Mouse (Mus musculus): ENCODE results near the gene Narf. TPM values are rescaled to one million over a fixed set of nuclear protein-coding genes. Genes with fewer than 3 reads are reported as not detected.

The Narf gene
- total and polyA plus RNA-seq, 2 experiments: 39.5 to 44.3 TPM

DNA sequence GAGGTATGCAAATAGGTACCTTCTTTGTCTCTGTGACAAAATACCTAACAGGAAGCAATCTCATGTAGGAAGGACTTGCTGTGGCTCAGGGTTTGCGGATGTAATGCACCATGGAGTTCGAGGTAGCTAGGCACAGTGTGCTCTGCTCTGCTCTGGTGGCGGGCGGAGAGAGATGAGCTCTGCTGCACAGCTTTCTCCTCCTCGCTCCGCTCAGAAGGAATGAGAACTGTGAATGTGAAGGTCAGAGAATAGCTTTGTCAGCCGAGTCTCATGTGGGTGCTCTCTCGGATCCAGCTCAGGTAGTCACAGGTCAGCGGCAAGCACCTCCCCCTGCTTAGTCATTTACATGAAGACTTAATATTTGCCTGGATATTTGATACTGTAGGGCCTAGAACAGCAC is 63.2 kb downstream of the Narf start:
- Histone ChIP-seq H3K4me3 (ENCODE audit: insufficient read depth, low read depth, low read length) (no peak overlapping the region), H3K4me1 (ENCODE audit: control insufficient read depth, insufficient read depth, low read length) (no peaks in the 10 kb centered on the region), H3K27ac (replicated peaks; ENCODE audit: insufficient read depth, low read depth, low read length) (no peak overlapping the region), H3K27me3 (ENCODE audit: control insufficient read depth, insufficient read depth, low read length) (no peaks in the 10 kb centered on the region), H3K79me2 (ENCODE audit: control insufficient read depth, insufficient read depth, low read length) (no peaks in the 10 kb centered on the region), H3K36me3 (ENCODE audit: control insufficient read depth, insufficient read depth, low read length) (peaks cover 48% of the 10 kb centered on the region), H3K9ac (ENCODE audit: low read depth, low read length) (no peak overlapping the region)
- 93% methylated on average over 9 of the region's 9 CpGs for whole genome bisulfite sequencing
- TF ChIP-seq CTCF (IDR thresholded peaks at IDR 0.05; ENCODE audit: low read depth, low read length) (no peak), POLR2A (IDR thresholded peaks at IDR 0.05; ENCODE audit: extremely low read depth, insufficient read depth, low read length) (no peak)
- DNase-seq (ENCODE audit: extremely low read depth, low read depth, low spot score): no peak

DNA sequence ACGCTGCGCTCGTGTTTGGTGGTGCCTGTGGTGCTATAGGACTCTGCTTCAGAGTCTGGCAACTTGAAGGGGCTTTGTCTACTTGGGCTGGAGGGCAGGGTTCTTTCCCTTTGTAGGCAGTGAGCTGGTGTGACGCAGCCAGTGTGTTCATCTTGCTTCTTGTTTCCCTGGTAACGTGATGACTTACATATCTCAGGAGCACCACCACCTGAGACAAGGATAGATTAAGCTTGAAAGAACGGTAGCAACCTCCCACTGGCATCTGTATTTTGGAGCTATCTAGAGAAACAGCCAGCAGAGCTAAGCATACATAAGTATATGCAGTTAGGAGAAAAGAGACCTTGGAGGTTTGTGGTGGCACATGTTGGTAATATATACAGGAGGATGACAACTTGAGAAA is 68.3 kb downstream of the Narf start:
- no peak overlapping the region for H3K9ac ChIP-seq (ENCODE audit: low read depth, low read length)
- DNase-seq (ENCODE audit: extremely low read depth, low read depth, low spot score): no peak
- no peaks in the 10 kb centered on the region for H3K4me1 ChIP-seq (ENCODE audit: control insufficient read depth, insufficient read depth, low read length)
- WGBS: 97% methylated on average over 6 of the region's 6 CpGs
- H3K27ac ChIP-seq (replicated peaks; ENCODE audit: insufficient read depth, low read depth, low read length): no peak overlapping the region
- peaks cover 58% of the 10 kb centered on the region for H3K36me3 ChIP-seq (ENCODE audit: control insufficient read depth, insufficient read depth, low read length)
- TF ChIP-seq CTCF (IDR thresholded peaks at IDR 0.05; ENCODE audit: low read depth, low read length) (no peak), POLR2A (IDR thresholded peaks at IDR 0.05; ENCODE audit: extremely low read depth, insufficient read depth, low read length) (no peak)
- H3K4me3 ChIP-seq (ENCODE audit: insufficient read depth, low read depth, low read length): no peak overlapping the region
- no peaks in the 10 kb centered on the region for H3K27me3 ChIP-seq (ENCODE audit: control insufficient read depth, insufficient read depth, low read length)
- H3K79me2 ChIP-seq (ENCODE audit: control insufficient read depth, insufficient read depth, low read length): no peaks in the 10 kb centered on the region

Other genes starting within 250 kb of the Narf start
- gene Csnk1d, start 245.9 kb upstream of the Narf start, total RNA-seq (2014; rRNA removed): 28.3 and 31.8 TPM in 2 replicates
- 34.2 and 36.4 TPM in 2 replicates for gene Csnk1d, start 245.9 kb upstream of the Narf start, polyA plus RNA-seq (2012; rRNA removed)
- gene Cd7, start 197.8 kb upstream of the Narf start, total RNA-seq (2014; rRNA removed): 0.20 and 0.55 TPM in 2 replicates
- gene Cd7, start 197.8 kb upstream of the Narf start, polyA plus RNA-seq (2012; rRNA removed): 1.5 and 3.4 TPM in 2 replicates
- gene Sectm1b, start 173.7 kb upstream of the Narf start, total RNA-seq (2014; rRNA removed): not detected in 2 replicates
- 0.11 and 0.18 TPM in 2 replicates for gene Sectm1b, start 173.7 kb upstream of the Narf start, polyA plus RNA-seq (2012; rRNA removed)
- 0.55 and 0.67 TPM in 2 replicates for gene Sectm1a, start 156.0 kb upstream of the Narf start, total RNA-seq (2014; rRNA removed)
- gene Sectm1a, start 156.0 kb upstream of the Narf start, polyA plus RNA-seq (2012; rRNA removed): 0.76 and 0.81 TPM in 2 replicates
- not detected in 2 replicates for gene Tex19.2, start 118.6 kb upstream of the Narf start, total RNA-seq (2014; rRNA removed)
- gene Tex19.2, start 118.6 kb upstream of the Narf start, polyA plus RNA-seq (2012; rRNA removed): not detected in 2 replicates
- not detected in 2 replicates for gene Tex19.1, start 91.1 kb upstream of the Narf start, total RNA-seq (2014; rRNA removed)
- not detected in 2 replicates for gene Tex19.1, start 91.1 kb upstream of the Narf start, polyA plus RNA-seq (2012; rRNA removed)
- gene Uts2r, start 77.0 kb upstream of the Narf start, total RNA-seq (2014; rRNA removed): not detected in 2 replicates
- gene Uts2r, start 77.0 kb upstream of the Narf start, polyA plus RNA-seq (2012; rRNA removed): not detected in 2 replicates
- gene Hexdc, start 32.8 kb upstream of the Narf start, total RNA-seq (2014; rRNA removed): 6.1 and 7.5 TPM in 2 replicates
- gene Hexdc, start 32.8 kb upstream of the Narf start, polyA plus RNA-seq (2012; rRNA removed): 7.4 and 11.6 TPM in 2 replicates
- 5.4 and 7.9 TPM in 2 replicates for gene Ogfod3, start 32.5 kb upstream of the Narf start, total RNA-seq (2014; rRNA removed)
- gene Ogfod3, start 32.5 kb upstream of the Narf start, polyA plus RNA-seq (2012; rRNA removed): 8.2 and 8.6 TPM in 2 replicates
- gene Cybc1, start 7.9 kb upstream of the Narf start, total RNA-seq (2014; rRNA removed): 8.0 TPM in 2 replicates
- gene Cybc1, start 7.9 kb upstream of the Narf start, polyA plus RNA-seq (2012; rRNA removed): 8.2 and 10.9 TPM in 2 replicates
- 4.3 and 6.4 TPM in 2 replicates for gene Foxk2, start 22.7 kb downstream of the Narf start, total RNA-seq (2014; rRNA removed)
- 12.2 and 17.5 TPM in 2 replicates for gene Foxk2, start 22.7 kb downstream of the Narf start, polyA plus RNA-seq (2012; rRNA removed)
- 27.6 and 30.0 TPM in 2 replicates for gene Wdr45b, start 117.2 kb downstream of the Narf start, total RNA-seq (2014; rRNA removed)
- gene Wdr45b, start 117.2 kb downstream of the Narf start, polyA plus RNA-seq (2012; rRNA removed): 34.8 and 45.1 TPM in 2 replicates
- gene Rab40b, start 151.0 kb downstream of the Narf start, total RNA-seq (2014; rRNA removed): 0.67 and 0.74 TPM in 2 replicates
- 0.57 and 0.87 TPM in 2 replicates for gene Rab40b, start 151.0 kb downstream of the Narf start, polyA plus RNA-seq (2012; rRNA removed)
- gene Fn3krp, start 184.1 kb downstream of the Narf start, total RNA-seq (2014; rRNA removed): 10.4 and 12.7 TPM in 2 replicates
- gene Fn3krp, start 184.1 kb downstream of the Narf start, polyA plus RNA-seq (2012; rRNA removed): 5.5 and 7.6 TPM in 2 replicates
- 12.0 and 13.4 TPM in 2 replicates for gene Fn3k, start 197.7 kb downstream of the Narf start, total RNA-seq (2014; rRNA removed)
- gene Fn3k, start 197.7 kb downstream of the Narf start, polyA plus RNA-seq (2012; rRNA removed): 17.1 and 18.5 TPM in 2 replicates
- 23.5 and 27.6 TPM in 2 replicates for gene Tbcd, start 214.7 kb downstream of the Narf start, total RNA-seq (2014; rRNA removed)
- 31.8 and 33.4 TPM in 2 replicates for gene Tbcd, start 214.7 kb downstream of the Narf start, polyA plus RNA-seq (2012; rRNA removed)